Mouse (Mus musculus): ENCODE data around the gene Mdh2. TPM values are rescaled to one million over a fixed set of nuclear protein-coding genes. Genes with fewer than 3 reads are reported as not detected.

Gene Mdh2
- total RNA-seq (2021): 1,000 to 10,000 TPM in 1 of 2 experiments, 100 to 1,000 TPM in 1; 910 to 1,211 TPM
- long read RNA-seq, experiment 1, transcript Mdh2-201 (9 exons, 1,456 nt): major isoform, 1,328 of 1,385 reads
- long read RNA-seq, experiment 1, partial matches to known transcripts: 46 of 1,385 reads
- long read RNA-seq, experiment 1, other reads (novel, unspliced or antisense): 11 of 1,385 reads
- long read RNA-seq, experiment 2, transcript Mdh2-201 (9 exons, 1,456 nt): major isoform, 1,507 of 1,564 reads
- long read RNA-seq, experiment 2, partial matches to known transcripts: 45 of 1,564 reads
- long read RNA-seq, experiment 2, other reads (novel, unspliced or antisense): 12 of 1,564 reads

DNA sequence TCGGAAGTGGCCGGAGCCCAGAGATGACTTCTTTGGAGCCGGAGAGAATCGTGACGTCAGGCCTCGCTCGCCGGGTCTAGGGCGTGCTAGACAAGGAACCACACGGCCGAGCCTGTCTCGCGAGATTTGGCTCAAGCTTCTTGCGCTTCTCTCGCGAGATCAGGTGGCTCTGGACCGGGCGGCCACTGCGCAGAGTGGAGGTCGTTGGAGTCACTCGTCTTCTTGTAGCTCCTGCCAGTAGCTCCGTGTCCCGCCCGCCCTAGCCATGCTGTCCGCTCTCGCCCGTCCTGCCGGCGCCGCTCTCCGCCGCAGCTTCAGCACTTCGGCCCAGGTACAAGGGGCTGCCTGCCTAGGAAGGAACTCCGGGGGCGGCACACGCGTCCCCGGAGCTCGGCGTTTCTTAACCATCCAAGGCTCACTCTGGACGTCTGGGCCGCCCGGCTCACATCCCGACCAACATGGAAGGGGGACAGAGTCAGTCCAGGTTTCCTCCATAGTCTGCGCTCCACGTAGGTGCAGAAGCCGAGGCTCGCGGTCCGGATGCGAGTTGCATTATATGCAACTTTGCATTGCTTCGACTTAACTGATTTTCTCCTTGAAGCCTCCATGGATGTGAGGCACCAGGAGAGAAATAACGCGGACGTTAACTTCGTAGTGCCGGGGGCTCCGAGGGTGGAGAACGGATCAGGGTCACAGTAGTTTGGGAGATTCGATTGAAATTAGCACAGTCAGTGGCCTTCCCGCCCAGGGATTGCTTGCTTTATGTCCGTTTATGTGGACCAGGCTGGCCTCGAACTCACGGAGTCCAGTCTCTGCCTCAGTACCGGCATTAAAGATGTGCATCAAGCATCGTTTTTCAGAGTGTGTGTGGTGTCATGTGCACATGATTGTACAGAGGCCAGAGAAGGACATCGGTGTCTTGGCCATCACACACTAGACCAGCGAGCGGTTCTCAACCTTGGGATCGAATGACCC is at the start of gene Mdh2:
Gene Mdh2 (plus strand): TSS at position 10 of the 975 bp plus-strand sequence.
- peak; percentile 100 for DNase-seq
- TF ChIP-seq CTCF (IDR thresholded peaks at IDR 0.05): no peak
- intact Hi-C loops (cut with DNase I): loop anchor here (2.0 kb wide), 1 partner anchor 146 kb away; the partner anchor contains the start of gene Rhbdd2

DNA sequence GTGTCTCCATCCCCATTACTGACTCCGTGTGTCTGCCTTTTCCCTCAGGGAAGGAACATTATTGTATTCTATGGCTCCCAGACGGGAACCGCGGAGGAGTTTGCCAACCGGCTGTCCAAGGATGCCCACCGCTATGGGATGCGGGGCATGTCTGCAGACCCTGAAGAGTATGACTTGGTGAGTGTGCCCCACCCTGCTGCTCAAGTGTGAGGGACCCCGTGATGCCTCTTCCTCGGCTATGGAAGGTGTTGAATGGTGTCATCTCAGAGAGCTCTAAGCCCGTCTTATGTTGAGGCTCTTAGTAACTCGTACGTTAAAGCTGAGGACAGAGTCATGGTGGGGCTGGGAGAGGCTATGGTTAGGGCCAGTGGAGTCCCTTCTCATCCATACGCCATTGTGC is 48.9 kb upstream of the Mdh2 start:
- no peak overlapping the region for H3K4me3 ChIP-seq
- no peak for TF ChIP-seq CTCF (IDR thresholded peaks at IDR 0.05)
- intact Hi-C loops (cut with DNase I): loop anchor here (5.0 kb wide), 1 partner anchor 37 kb away; no protein-coding TSS in a partner anchor
- no peak for DNase-seq
- no peak overlapping the region for H3K27ac ChIP-seq

More for the DNA sequence above, at the start of gene Mdh2:
- Histone ChIP-seq H3K27ac (peak within 1 kb of the TSS; percentile 99), H3K4me3 (peak within 1 kb of the TSS; percentile 93)

DNA sequence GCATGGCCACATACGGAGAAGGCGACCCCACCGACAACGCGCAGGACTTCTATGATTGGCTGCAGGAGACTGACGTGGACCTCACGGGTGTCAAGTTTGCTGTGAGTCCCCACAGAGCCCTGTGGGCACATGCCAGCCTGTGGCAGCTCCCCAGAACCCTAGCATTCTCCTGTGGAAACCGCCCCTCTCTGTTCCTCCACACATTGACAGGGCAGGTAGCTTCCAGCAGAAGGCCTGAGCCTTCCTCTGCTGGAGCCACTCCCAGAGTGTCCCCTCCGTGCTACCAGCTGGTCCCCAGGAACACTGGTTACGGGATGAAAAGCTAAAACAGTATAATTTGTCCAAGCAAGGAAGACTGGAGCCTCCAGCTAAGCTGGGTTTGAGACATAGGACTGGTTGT is 48.0 kb upstream of the Mdh2 start:
- intact Hi-C loops (cut with DNase I): no loop called here
- no peak for TF ChIP-seq CTCF (IDR thresholded peaks at IDR 0.05)
- Histone ChIP-seq H3K27ac (no peak overlapping the region), H3K4me3 (no peak overlapping the region)
- no peak for DNase-seq

DNA sequence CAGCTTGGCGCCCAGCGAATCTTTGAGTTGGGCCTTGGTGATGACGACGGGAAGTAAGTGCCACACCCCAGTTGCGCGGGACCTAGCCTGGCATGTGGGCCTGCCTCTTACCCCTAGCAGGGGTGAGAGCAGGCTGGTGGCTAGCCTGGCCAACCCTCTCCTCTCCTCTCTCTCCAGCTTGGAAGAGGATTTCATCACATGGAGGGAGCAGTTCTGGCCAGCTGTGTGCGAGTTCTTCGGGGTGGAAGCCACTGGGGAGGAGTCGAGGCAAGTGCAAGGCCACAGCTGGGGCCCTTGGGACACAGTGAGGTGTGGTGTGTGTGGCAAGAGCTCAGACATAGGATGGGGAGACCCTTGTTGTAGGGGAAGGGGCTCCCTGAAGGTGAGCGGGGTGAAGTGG is 47.4 kb upstream of the Mdh2 start:
- DNase-seq: peak; percentile 27

DNA sequence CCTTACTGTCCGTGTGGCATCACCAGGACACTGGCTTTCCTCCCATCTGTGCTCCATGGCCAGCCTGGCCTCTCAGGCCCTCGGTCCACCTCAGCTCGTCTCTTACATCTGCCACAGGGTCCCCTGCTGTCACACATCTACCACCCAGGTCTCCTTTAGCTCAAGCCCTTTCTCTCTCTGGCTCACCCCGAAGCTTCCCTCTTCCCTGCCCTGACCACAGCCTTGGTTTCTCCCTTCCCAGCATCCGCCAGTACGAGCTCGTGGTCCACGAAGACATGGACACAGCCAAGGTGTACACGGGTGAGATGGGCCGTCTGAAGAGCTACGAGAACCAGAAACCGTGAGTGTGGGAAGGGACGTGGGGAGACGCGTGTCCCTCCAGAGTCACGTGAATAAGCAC is 47.0 kb upstream of the Mdh2 start:
- peak; percentile 13 for DNase-seq
- Histone ChIP-seq H3K27ac (no peak overlapping the region), H3K4me3 (no peak overlapping the region)
- TF ChIP-seq CTCF (IDR thresholded peaks at IDR 0.05): no peak
- intact Hi-C loops (cut with DNase I): no loop called here

More for the DNA sequence above, 47.4 kb upstream of the Mdh2 start:
- no peak overlapping the region for H3K4me3 ChIP-seq
- no peak overlapping the region for H3K27ac ChIP-seq
- intact Hi-C loops (cut with DNase I): no loop called here
- no peak for TF ChIP-seq CTCF (IDR thresholded peaks at IDR 0.05)

DNA sequence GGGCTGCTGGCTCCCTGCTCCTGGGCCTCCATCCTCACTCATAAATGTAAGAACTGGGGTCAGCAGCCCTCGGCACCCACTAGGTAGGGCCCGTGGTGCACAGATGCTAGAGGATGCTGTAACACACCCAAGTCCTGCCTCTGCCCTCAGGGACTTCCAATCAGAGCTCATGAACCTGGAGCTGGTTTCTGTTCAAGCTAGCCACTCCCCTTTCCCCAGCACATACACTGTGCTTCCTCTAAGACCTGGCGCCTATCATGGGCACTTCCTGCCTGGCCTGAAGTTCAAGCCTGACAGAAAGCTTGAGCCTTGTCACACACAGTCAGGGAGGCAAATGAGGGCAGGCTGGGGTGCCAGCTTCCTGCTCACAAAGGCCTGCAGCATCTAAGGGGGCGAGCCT is 45.2 kb upstream of the Mdh2 start:
- Histone ChIP-seq H3K27ac (no peak overlapping the region), H3K4me3 (no peak overlapping the region)
- TF ChIP-seq CTCF (IDR thresholded peaks at IDR 0.05): no peak
- intact Hi-C loops (cut with DNase I): no loop called here
- DNase-seq: peak; percentile 13

DNA sequence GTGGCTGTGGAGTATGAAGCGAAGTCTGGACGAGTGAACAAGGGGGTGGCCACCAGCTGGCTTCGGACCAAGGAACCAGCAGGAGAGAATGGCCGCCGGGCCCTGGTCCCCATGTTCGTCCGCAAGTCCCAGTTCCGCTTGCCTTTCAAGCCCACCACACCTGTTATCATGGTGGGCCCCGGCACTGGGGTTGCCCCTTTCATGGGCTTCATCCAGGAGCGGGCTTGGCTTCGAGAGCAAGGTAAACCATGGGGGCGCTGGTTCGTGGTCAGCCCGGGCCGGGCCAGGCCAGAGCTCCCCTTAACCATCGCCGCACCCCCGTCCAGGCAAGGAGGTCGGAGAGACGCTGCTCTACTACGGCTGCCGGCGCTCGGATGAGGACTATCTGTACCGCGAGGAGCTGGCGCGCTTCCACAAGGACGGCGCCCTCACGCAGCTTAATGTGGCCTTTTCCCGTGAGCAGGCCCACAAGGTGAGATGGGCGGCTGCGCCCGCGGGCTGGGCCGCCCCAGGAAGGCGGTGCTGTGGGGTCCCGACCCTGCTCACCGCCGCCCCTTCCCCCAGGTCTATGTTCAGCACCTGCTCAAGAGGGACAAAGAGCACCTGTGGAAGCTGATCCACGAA is 44.1 kb upstream of the Mdh2 start:
- peak; percentile 28 for DNase-seq
- no peak for TF ChIP-seq CTCF (IDR thresholded peaks at IDR 0.05)
- Histone ChIP-seq H3K27ac (no peak overlapping the region), H3K4me3 (no peak overlapping the region)
- intact Hi-C loops (cut with DNase I): no loop called here

DNA sequence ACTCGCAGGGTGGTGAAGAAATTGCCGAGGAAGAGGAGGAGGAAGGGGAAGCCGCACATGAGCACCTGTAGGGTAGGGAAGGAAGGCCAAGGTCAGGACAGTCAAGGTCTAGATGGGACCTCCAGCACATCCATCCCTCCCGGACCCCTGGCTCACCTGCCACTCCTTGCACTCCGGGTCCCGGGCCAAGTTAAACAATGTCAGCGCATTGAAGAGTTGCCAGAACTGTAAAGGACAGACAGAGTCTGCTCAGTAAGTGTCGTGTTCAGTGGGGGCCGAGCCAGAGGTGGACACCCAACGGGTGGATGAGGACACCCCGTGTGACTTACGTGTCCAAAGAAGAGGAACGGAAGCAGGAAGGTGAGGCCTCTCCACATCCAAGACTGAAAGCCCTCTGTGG is 42.5 kb upstream of the Mdh2 start:
- TF ChIP-seq CTCF (IDR thresholded peaks at IDR 0.05): no peak
- H3K4me3 ChIP-seq: no peak overlapping the region
- no peak overlapping the region for H3K27ac ChIP-seq
- DNase-seq: peak; percentile 14
- intact Hi-C loops (cut with DNase I): no loop called here

DNA sequence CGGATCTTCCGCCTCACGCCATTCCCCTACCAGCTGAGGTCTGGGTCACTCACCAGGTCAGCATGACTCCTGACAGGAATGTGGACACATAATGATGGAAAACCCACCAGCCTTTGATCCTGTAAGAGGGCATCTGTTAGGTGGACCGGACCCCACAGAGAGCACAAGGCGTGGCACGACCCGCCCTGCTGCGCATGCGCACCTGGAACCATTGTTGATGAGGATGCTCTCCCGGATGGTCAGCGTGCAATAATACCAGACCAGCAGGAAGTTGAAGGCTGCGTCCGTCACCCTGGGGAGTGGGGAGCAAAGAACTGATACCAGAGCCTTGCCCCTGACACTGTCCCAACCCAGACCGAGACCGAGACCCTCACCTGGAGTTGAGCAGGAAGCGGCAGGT is 41.7 kb upstream of the Mdh2 start:
- intact Hi-C loops (cut with DNase I): no loop called here
- TF ChIP-seq CTCF (IDR thresholded peaks at IDR 0.05): no peak
- Histone ChIP-seq H3K27ac (no peak overlapping the region), H3K4me3 (no peak overlapping the region)
- DNase-seq: peak; percentile 16

DNA sequence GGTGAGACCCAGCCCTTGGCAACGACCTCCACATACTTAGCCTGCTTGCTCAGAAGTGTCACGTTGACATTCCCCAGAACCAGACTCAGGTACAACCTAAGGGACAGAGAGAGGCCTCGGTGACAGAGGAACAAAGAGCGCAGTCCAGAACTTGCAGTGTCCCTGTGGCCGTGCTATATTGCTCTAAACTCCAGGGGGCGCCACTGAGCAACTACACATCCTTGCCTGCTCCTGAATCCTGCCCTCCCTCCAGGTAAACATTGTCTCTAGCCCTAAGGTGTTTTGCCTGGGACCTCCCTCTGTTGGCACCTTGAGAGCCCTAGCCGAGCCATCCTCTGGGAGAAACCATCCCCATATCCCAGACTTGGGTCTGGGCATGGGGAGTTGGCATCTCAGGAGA is 41.1 kb upstream of the Mdh2 start:
- Histone ChIP-seq H3K4me3 (no peak overlapping the region), H3K27ac (no peak overlapping the region)
- DNase-seq: peak; percentile 16
- intact Hi-C loops (cut with DNase I): no loop called here
- peak; percentile 53 for TF ChIP-seq CTCF (IDR thresholded peaks at IDR 0.05)

DNA sequence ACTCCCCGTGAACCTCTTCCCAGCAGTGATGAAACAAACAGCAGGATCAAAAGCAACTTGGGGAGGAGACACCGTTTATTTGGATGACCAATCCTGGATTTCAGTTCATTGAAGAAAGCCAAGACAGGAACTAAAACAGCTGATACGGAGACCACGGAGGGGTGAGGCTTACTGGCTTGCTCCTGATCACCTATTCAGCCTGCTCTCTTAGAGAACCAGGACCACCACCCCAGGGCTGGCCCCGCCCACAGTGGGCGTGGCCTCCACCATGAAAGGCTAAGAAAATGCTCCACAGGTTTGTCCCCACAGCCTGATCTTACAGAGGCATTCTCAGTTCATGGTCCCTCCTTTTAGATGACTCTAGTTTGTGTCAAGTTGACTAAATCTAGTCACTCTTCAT is 40.0 kb upstream of the Mdh2 start:
- TF ChIP-seq CTCF (IDR thresholded peaks at IDR 0.05): no peak

DNA sequence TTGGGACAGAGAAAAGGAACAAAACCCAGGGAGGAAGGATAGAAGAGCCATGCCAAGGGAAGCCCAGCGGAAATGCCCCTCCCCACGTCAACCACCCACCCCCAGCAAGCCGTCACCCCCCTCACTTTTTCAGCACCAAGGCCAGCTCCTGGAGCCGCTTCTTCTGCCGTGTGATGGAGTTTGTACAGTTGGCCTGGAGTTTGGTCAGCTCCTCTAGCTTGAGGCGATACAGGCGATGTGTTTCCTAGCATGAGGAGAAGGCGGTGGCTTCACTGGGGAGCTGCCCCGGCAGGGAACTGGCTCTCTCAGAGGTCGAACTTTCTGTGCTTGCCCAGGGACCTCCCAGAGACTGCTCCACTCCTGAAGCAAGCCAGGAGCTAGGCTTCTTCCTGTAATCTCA is 36.1 kb upstream of the Mdh2 start:
- no peak for TF ChIP-seq CTCF (IDR thresholded peaks at IDR 0.05)
- Histone ChIP-seq H3K27ac (no peak overlapping the region), H3K4me3 (no peak overlapping the region)
- intact Hi-C loops (cut with DNase I): loop anchor here (5.0 kb wide), 1 partner anchor 110 kb away; the partner anchor contains the start of gene Rhbdd2
- DNase-seq: no peak

More for the DNA sequence above, 40.0 kb upstream of the Mdh2 start:
- Histone ChIP-seq H3K4me3 (no peak overlapping the region), H3K27ac (no peak overlapping the region)
- no peak for DNase-seq
- intact Hi-C loops (cut with DNase I): no loop called here
